Mouse (Mus musculus) monocyte, adult 59 days (primary cell): Measurements from ENCODE around the gene B4galnt4. TPM values are rescaled to one million over a fixed set of nuclear protein-coding genes. Genes with fewer than 3 reads are reported as not detected.

Source experiments
- total RNA-seq, 2 experiments: library from RNA; stranded (reverse); gene quantifications; one replicate each; pipeline ENCODE4 v1.2.4; 2023

B4galnt4 gene
- total RNA-seq, result under 1 TPM in 1 of 2 experiments, not detected in 1; 0.27 TPM

DNA sequence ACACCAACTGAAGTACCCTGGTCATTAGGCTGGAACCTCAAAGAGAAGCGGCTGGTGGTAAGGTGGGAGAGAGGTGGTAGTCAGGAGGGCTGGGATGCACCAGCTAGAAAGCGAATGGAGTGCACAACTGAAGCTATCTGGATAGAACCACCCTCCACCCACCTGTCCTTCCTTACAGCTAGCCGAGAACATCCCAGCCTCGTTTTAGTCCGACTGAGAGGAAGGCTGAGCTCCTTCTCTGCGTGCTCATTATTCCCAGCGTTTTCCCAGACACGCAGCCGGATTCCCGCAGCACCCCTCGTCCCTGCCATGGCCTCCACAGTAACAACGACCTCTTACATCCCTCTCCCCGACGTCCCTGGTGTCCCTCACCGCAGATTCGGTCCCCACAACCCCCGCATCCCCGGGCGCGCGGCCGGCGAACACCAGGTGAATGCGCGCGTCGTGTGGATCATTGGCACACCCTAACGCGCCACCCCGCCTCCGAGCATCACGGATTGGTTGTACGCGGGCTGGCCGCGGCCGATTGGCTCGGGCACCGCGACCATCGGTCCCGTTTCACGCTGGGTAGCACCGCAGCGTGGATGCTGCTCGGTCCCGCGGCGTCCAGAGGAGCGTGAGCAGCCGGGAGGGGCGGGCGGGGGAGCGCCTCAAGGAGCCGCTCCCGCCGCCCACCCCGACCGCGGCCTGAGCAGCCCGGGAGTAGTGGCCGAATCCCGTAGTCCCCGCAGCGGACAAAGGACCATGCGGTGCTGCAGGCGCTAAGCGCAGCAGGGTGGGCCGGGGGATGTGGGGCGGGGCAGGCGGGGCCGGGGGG is at the start of gene B4galnt4:
Gene B4galnt4, plus strand, starts transcription at position 679 of the 817 bp plus-strand sequence.

DNA sequence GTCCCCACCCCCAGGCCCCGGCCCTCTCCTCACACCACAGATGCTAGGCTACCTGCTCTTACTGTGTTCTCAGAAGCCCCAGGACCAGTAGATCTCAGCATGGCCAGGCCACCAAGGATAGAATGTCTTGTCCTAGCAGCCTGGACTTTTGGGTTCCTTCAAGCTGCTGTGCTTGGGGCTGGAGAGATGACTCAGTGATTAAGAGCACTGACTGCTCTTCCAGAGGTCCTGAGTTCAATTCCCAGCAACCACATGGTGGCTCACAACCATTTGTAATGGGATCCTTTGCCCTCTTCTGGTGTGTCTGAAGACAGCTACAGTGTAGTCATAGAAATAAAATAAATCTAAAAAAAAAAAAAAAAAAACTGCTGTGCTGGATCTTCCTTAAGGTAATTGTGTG is 43.1 kb upstream of the B4galnt4 start, which contains the start of gene Ifitm6:
Gene Ifitm6, minus strand, starts transcription at position 101 of the 400 bp plus-strand sequence.

DNA sequence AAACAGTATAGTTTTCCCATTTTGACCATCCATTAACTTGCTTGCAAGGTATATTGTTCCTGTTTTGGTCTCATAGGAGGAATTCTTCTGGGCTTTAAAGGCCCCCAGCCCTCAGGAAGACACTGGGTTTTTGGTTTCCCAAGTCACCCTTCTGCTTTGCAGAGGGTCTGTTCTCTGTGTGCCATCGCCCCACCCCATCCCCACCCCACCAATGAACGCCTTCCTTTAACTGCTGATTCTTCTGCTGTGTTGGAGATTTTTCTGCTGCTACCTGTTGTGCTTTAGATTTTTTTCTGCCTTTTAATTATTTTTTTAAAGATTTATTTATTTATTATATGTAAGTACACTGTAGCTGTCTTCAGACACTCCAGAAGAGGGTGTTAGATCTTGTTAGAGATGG is 32.1 kb upstream of the B4galnt4 start, which contains the start of gene Gm17387:
Gene Gm17387, plus strand, starts transcription at position 301 of the 400 bp plus-strand sequence.

DNA sequence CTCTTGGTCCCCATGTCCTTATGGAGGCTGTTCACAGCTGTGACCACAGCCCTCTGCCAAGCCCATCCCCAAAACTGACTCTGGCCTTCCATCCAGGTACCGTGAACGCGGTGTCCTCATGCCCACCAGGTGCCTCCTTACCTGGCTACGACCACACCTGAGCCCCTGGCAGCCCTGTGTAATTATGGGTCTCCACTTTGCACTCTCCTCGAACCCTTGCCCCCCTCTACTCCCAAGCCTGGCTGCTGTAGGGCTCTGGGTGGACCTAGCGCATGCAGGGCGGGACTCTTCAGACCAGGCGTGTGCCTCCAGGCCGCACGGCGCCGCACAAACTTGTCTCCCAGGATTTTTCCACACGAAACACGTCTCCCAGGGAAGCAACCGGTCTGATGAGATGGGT is 16.9 kb downstream of the B4galnt4 start, which contains the start of gene Pkp3:
Gene Pkp3, plus strand, starts transcription at position 378 of the 400 bp plus-strand sequence.

DNA sequence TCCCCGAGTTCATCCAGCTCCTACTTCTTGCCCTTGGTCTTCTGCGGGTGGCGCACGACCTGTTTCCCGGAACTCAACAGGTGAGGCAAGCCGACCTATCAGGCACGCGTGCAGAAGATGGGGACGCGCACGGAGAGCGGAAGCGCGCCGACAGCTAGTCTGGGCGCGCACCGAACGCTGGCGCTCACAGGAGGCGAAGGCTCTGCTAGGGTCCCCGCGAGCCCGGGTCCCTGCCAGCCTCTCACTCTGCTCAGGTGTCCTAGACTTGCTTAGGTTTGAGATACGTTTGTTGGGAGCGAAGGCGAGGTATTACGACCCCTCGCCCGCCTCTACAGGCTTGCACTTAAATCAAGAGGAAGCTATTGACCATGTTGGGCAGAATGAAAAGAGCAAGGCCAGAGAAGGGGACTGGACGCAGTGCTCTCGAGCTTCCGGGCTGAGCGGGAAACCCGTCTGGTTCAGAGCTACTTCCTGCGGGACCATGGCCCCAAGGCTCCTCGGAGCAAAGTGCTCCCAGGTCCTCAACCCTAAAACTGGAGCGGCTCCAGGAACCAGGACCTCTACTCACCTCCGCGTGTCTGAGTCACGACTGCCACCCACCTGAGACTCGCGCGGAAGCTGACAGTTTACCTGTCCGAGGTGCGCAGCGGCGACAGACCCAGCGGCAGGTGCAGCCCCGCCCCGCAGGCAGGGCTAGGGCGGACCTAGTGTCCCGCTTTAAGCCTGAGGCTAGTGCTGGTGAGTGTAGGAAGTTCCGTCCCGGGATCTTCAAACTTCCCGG is 39.2 kb downstream of the B4galnt4 start, which contains the start of gene Sigirr:
Gene Sigirr, minus strand, starts transcription at position 662 of the 781 bp plus-strand sequence.

DNA sequence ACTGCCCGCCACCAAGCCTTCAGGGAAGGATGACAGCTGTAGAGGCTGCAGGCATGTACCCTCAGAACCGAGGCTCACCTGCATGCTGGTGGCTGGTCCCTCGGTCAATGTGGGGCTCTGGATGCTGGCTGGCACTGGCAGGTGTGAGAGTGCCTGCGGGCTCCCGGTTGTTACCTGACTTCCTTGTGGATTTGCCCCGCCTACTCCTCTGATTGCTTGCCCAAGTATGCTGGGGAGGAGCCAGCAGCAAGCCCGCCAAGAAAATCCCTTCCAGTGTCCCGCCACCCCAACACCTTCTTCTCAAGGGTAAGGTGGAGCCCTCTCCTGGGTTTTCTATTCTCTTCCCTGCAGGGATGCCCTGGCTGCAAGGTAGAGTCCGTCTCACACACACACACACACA is 56.7 kb downstream of the B4galnt4 start, which contains the start of gene Ano9:
Gene Ano9, minus strand, starts transcription at position 171 of the 400 bp plus-strand sequence.

Other genes with a start within 250 kb of the B4galnt4 start
- gene Zfp941, start 238.9 kb upstream of the B4galnt4 start, total RNA-seq, result under 1 TPM in 1 of 2 experiments, not detected in 1; 0.16 TPM
- gene Urah, start 226.1 kb upstream of the B4galnt4 start, total RNA-seq, result not detected
- gene Scgb1c1, start 215.6 kb upstream of the B4galnt4 start, total RNA-seq, result not detected
- not detected for gene Odf3, start 213.3 kb upstream of the B4galnt4 start, total RNA-seq
- not detected for gene Gm45785, start 204.8 kb upstream of the B4galnt4 start, total RNA-seq
- 100 to 1,000 TPM in 1 of 2 experiments, 10 to 100 TPM in 1; 99.0 to 111 TPM for gene Ric8a, start 204.1 kb upstream of the B4galnt4 start, total RNA-seq
- gene Bet1l, start 203.5 kb upstream of the B4galnt4 start, total RNA-seq, result 10 to 100 TPM; 20.9 to 27.1 TPM
- gene Psmd13, start 179.1 kb upstream of the B4galnt4 start, total RNA-seq, result 10 to 100 TPM; 75.0 to 81.5 TPM
- gene Sirt3, start 178.8 kb upstream of the B4galnt4 start, total RNA-seq, result 10 to 100 TPM; 11.4 to 16.2 TPM
- gene Cox8b, start 160.7 kb upstream of the B4galnt4 start, total RNA-seq, result not detected
- not detected for gene Nlrp6, start 140.2 kb upstream of the B4galnt4 start, total RNA-seq
- gene Pgghg, start 119.7 kb upstream of the B4galnt4 start, total RNA-seq, result 10 to 100 TPM; 21.1 to 25.3 TPM
- 1 to 10 TPM; 3.9 to 6.1 TPM for gene Ifitm5, start 110.8 kb upstream of the B4galnt4 start, total RNA-seq
- gene Gm45717, start 105.2 kb upstream of the B4galnt4 start, total RNA-seq, result not detected
- gene Ifitm2, start 105.1 kb upstream of the B4galnt4 start, total RNA-seq, result 1,000 to 10,000 TPM; 1,104 to 1,118 TPM
- 10 to 100 TPM; 85.9 to 92.5 TPM for gene Ifitm1, start 93.9 kb upstream of the B4galnt4 start, total RNA-seq
- 1,000 to 10,000 TPM; 1,975 to 2,125 TPM for gene Ifitm3, start 50.3 kb upstream of the B4galnt4 start, total RNA-seq
- 100 to 1,000 TPM; 424 to 464 TPM for gene Ifitm6, start 43.2 kb upstream of the B4galnt4 start, total RNA-seq
- gene Gm17387, start 32.0 kb upstream of the B4galnt4 start, total RNA-seq, result not detected
- gene Pkp3, start 17.1 kb downstream of the B4galnt4 start, total RNA-seq, result 1 to 10 TPM; 5.5 to 7.9 TPM
- 1 to 10 TPM; 3.8 to 9.0 TPM for gene Sigirr, start 39.5 kb downstream of the B4galnt4 start, total RNA-seq
- not detected for gene Ano9, start 56.7 kb downstream of the B4galnt4 start, total RNA-seq
- 1 to 10 TPM; 6.3 to 8.8 TPM for gene Ptdss2, start 61.3 kb downstream of the B4galnt4 start, total RNA-seq
- 100 to 1,000 TPM; 144 to 160 TPM for gene Rnh1, start 111.8 kb downstream of the B4galnt4 start, total RNA-seq
- gene Hras, start 132.9 kb downstream of the B4galnt4 start, total RNA-seq, result 10 to 100 TPM; 24.5 to 27.3 TPM
- gene Lrrc56, start 133.1 kb downstream of the B4galnt4 start, total RNA-seq, result 1 to 10 TPM; 5.6 to 6.2 TPM
- gene Lmntd2, start 153.0 kb downstream of the B4galnt4 start, total RNA-seq, result not detected
- gene Rassf7, start 154.8 kb downstream of the B4galnt4 start, total RNA-seq, result 1 to 10 TPM; 1.8 to 2.8 TPM
- 100 to 1,000 TPM; 109 to 116 TPM for gene Phrf1, start 167.7 kb downstream of the B4galnt4 start, total RNA-seq
- 100 to 1,000 TPM; 105 to 145 TPM for gene Irf7, start 205.4 kb downstream of the B4galnt4 start, total RNA-seq
- gene Cdhr5, start 215.7 kb downstream of the B4galnt4 start, total RNA-seq, result not detected
- gene Sct, start 218.0 kb downstream of the B4galnt4 start, total RNA-seq, result not detected
- not detected for gene Drd4, start 230.9 kb downstream of the B4galnt4 start, total RNA-seq